Mouse (Mus musculus) stomach, postnatal 0 days (tissue): Measurements from ENCODE around the gene Scin. TPM values are rescaled to one million over a fixed set of nuclear protein-coding genes. Genes with fewer than 3 reads are reported as not detected.

Source experiments
- ATAC-seq: fragments of 200-750 bp; cut with Nextera tagmentation; 2 replicates; pipeline ENCODE4 v1.8.0; 2017; ENCODE audit not compliant: low FRiP score, low TSS enrichment
- DNase-seq: peaks from one replicate; pipeline ENCODE4 v3.0.0-alpha.2; 2016; ENCODE audit warnings: low spot score
- H3K27ac ChIP-seq: fragments of 300-500 bp; sonication (generic); replicated peaks from 2 replicates; pipeline ENCODE4 v1.5.1; 2014; ENCODE audit warnings: mild to moderate bottlenecking, control low read depth
- H3K27me3 ChIP-seq: fragments of 300-500 bp; sonication (generic); 2 replicates; pipeline ENCODE4 v1.6.1; 2014; ENCODE audit warnings: low read length; ENCODE audit not compliant: control insufficient read depth, insufficient read depth
- H3K36me3 ChIP-seq: fragments of 300-500 bp; sonication (generic); 2 replicates; pipeline ENCODE4 v1.6.1; 2014; ENCODE audit warnings: low read length, mixed read lengths; ENCODE audit not compliant: control insufficient read depth, insufficient read depth
- H3K4me1 ChIP-seq: fragments of 300-500 bp; sonication (generic); replicated peaks from 2 replicates; pipeline ENCODE4 v1.6.1; 2014; ENCODE audit warnings: antibody characterized with exemption; ENCODE audit not compliant: control insufficient read depth, insufficient read depth
- H3K4me2 ChIP-seq: fragments of 300-500 bp; sonication (generic); replicated peaks from 2 replicates; pipeline ENCODE4 v1.6.1; 2014; ENCODE audit warnings: low read depth, mild to moderate bottlenecking, control low read depth, moderate library complexity
- H3K4me3 ChIP-seq: fragments of 300-500 bp; sonication (generic); 2 replicates; pipeline ENCODE4 v1.5.1; 2014; ENCODE audit warnings: low read depth, low read length, control low read depth
- H3K9ac ChIP-seq: fragments of 300-500 bp; sonication (generic); 2 replicates; pipeline ENCODE4 v1.6.1; 2014; ENCODE audit warnings: mild to moderate bottlenecking, low read length, control low read depth, mixed read lengths
- H3K9me3 ChIP-seq: fragments of 300-500 bp; sonication (generic); 2 replicates; pipeline ENCODE4 v1.6.1; 2016; ENCODE audit warnings: low read length; ENCODE audit not compliant: control insufficient read depth
- CTCF ChIP-seq: IDR thresholded peaks from 2 replicates; pipeline ENCODE4 v1.5.1; 2016; ENCODE audit warnings: antibody characterized with exemption, low read depth, mild to moderate bottlenecking, moderate library complexity
- EP300 ChIP-seq: optimal IDR thresholded peaks from 2 replicates; pipeline ENCODE3; 2016; ENCODE audit warnings: antibody characterized with exemption
- WGBS: fragments of 180-500 bp; shearing (Covaris S2); extraction: QIAGEN DNeasy Blood & Tissue Kit; methylation state at CpG from one replicate; pipeline ENCODE4 v1.1.7; 2014; 5-methylcytosine and 5-hydroxymethylcytosine counted together
- polyA plus RNA-seq: library from polyadenylated mRNA; unstranded; fragments of >200 nt; fragmentation: Nextera tagmentation; extraction: Ambion mirVana; gene quantifications from 2 replicates; pipeline ENCODE4 v1.2.1, GENCODE M21; 2015

The Scin gene
- polyA plus RNA-seq, 1 experiment from 2014 or later: 0.24 TPM

DNA sequence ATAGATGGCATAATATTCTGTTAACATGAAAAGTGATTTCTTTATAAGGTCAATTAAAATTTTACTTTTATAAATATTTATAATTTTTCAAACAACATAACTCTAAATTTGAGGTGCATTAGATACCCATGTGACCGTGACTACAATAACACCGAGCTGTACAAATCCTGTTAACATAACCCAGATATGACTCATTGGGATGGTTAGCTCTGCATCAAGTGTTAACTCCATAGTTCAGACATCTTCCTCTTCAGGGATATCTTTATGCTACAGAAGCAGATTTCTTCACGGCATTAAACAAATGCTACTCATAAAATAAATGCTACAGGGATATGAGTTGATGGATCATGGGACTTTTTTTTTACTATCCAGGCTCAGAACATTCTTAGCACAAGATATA lies 37.6 kb downstream of the Scin start:
- WGBS: 34% methylated on average over 3 of the region's 3 CpGs
- Histone ChIP-seq H3K9me3 (no peaks in the 10 kb centered on the region), H3K27ac (no peak overlapping the region), H3K4me2 (no peak overlapping the region), H3K4me3 (no peak overlapping the region), H3K36me3 (no peaks in the 10 kb centered on the region), H3K4me1 (no peaks in the 10 kb centered on the region), H3K27me3 (no peaks in the 10 kb centered on the region), H3K9ac (no peak overlapping the region)
- no peak for DNase-seq
- TF ChIP-seq EP300 (no peak), CTCF (no peak)
- no peak for ATAC-seq

- no peaks in the 10 kb centered on the region for H3K9me3 ChIP-seq
- ATAC-seq (no peak), DNase-seq (no peak)
- no peak overlapping the region for H3K4me3 ChIP-seq
- no peaks in the 10 kb centered on the region for H3K27me3 ChIP-seq
- H3K27ac ChIP-seq: no peak overlapping the region
- H3K36me3 ChIP-seq: no peaks in the 10 kb centered on the region
- no peak overlapping the region for H3K4me2 ChIP-seq
- no peak for TF ChIP-seq EP300
- no peak for TF ChIP-seq CTCF
- H3K9ac ChIP-seq: no peak overlapping the region
- no peaks in the 10 kb centered on the region for H3K4me1 ChIP-seq
- 65% methylated on average over 3 of the region's 3 CpGs for WGBS
These were observed 44.0 kb downstream of the Scin start for GRCm38 (mm10) chr12:40090017-40090416.

DNA sequence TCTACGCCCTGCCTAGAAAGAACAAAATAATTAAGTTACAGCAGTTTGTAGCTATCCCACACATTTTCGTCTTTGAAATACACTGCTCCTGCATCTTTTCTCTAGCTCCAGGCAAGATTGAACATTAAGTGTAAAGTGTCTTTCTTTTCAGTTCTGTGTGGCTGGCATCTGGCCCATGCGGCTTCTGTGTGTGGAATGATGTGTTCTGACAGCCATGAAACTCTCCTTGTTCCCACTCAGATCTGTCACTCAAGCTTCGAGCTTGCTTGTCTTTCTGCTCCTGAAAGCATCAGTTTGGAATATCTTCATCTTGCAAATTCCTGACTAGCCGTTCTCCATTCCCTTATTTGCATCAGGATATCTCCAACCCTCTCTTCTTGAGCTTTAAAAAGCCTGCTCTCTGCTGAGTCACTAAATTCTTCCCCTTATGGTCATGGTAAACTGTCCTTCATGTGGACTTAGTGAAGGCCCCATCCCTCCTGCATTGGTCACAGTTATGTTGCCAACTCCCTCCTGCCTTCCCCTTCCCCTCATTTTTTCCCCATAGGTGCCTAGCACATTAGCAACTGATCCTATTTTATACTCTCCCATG lies 48.2 kb downstream of the Scin start:
- Histone ChIP-seq H3K4me2 (no peak overlapping the region), H3K27me3 (no peaks in the 10 kb centered on the region), H3K27ac (no peak overlapping the region), H3K9me3 (no peaks in the 10 kb centered on the region), H3K36me3 (no peaks in the 10 kb centered on the region), H3K4me3 (no peak overlapping the region), H3K4me1 (no peaks in the 10 kb centered on the region), H3K9ac (no peak overlapping the region)
- no peak for TF ChIP-seq CTCF
- no peak for TF ChIP-seq EP300
- ATAC-seq (no peak), DNase-seq (no peak)
- 79% methylated on average over 5 of the region's 5 CpGs for WGBS

- Histone ChIP-seq H3K27me3 (no peaks in the 10 kb centered on the region), H3K4me1 (no peaks in the 10 kb centered on the region), H3K9me3 (no peaks in the 10 kb centered on the region), H3K36me3 (no peaks in the 10 kb centered on the region), H3K9ac (no peak overlapping the region), H3K27ac (no peak overlapping the region), H3K4me2 (no peak overlapping the region), H3K4me3 (no peak overlapping the region)
- WGBS: 26% methylated on average over 5 of the region's 6 CpGs
- no peak for TF ChIP-seq EP300
- TF ChIP-seq CTCF: peak; percentile 82
- ATAC-seq (peak; percentile 69; the same call in 1 of the 2 replicates), DNase-seq (no peak)
These were observed 51.4 kb downstream of the Scin start for GRCm38 (mm10) chr12:40082453-40083238.

- WGBS: 29% methylated on average over 5 of the region's 5 CpGs
- no peaks in the 10 kb centered on the region for H3K27me3 ChIP-seq
- no peaks in the 10 kb centered on the region for H3K4me1 ChIP-seq
- ATAC-seq (no peak), DNase-seq (no peak)
- no peak overlapping the region for H3K27ac ChIP-seq
- TF ChIP-seq CTCF (no peak), EP300 (no peak)
- H3K36me3 ChIP-seq: no peaks in the 10 kb centered on the region
- H3K4me2 ChIP-seq: no peak overlapping the region
- H3K4me3 ChIP-seq: no peak overlapping the region
- H3K9ac ChIP-seq: no peak overlapping the region
- no peaks in the 10 kb centered on the region for H3K9me3 ChIP-seq
These were observed 52.0 kb downstream of the Scin start for GRCm38 (mm10) chr12:40082048-40082447.

GRCm38 (mm10) chr12:40073660-40074059 lies 60.4 kb downstream of the Scin start:
- no peak overlapping the region for H3K27ac ChIP-seq
- 36% methylated on average over 5 of the region's 5 CpGs for WGBS
- DNase-seq: no peak

More at GRCm38 (mm10) chr12:40073660-40074059, 60.4 kb downstream of the Scin start:
- TF ChIP-seq CTCF (peak; percentile 59), EP300 (no peak)
- no peak for ATAC-seq
- H3K4me1 ChIP-seq: no peaks in the 10 kb centered on the region
- no peak overlapping the region for H3K4me3 ChIP-seq
- H3K4me2 ChIP-seq: no peak overlapping the region
- H3K9me3 ChIP-seq: no peaks in the 10 kb centered on the region
- no peaks in the 10 kb centered on the region for H3K36me3 ChIP-seq
- no peaks in the 10 kb centered on the region for H3K27me3 ChIP-seq
- no peak overlapping the region for H3K9ac ChIP-seq
